Mouse (Mus musculus): ENCODE measurements around the gene Npepl1. TPM values are rescaled to one million over a fixed set of nuclear protein-coding genes. Genes with fewer than 3 reads are reported as not detected.

Npepl1 gene
- polyA plus RNA-seq, 1 experiment from 2014 or later = 18.5 TPM

DNA sequence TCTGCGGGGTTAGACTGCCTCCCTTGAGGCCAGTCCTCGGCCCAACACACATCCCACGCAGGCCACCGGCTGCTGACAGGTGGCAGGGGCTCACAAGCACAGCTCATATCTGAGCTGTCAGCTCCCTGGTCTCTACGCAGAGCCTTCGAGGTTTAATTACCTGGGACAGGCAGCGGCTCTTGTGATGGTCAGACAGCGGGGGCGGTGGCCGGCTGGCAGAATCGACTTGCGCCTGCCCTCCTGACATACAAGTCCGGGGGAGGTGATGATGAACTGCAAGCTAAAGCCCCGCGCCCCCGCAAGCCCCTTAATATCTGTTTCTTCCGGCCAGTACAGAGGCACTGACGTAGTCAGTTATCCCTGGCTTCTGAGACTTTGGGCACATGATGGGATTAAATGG is 2.8 kb downstream of the Npepl1 start:
- Histone ChIP-seq H3K9me3 (no peaks in the 10 kb centered on the region), H3K27ac (no peak overlapping the region), H3K9ac (replicated peaks) (no peak overlapping the region), H3K36me3 (peaks cover 13% of the 10 kb centered on the region; the same call in 1 of the 2 replicates), H3K4me1 (replicated peaks) (peaks cover 11% of the 10 kb centered on the region), H3K4me2 (replicated peaks) (no peak overlapping the region), H3K27me3 (no peaks in the 10 kb centered on the region), H3K4me3 (replicated peaks) (no peak overlapping the region)
- ATAC-seq = no peak
- WGBS = 90% methylated on average over 18 of the region's 18 CpGs

DNA sequence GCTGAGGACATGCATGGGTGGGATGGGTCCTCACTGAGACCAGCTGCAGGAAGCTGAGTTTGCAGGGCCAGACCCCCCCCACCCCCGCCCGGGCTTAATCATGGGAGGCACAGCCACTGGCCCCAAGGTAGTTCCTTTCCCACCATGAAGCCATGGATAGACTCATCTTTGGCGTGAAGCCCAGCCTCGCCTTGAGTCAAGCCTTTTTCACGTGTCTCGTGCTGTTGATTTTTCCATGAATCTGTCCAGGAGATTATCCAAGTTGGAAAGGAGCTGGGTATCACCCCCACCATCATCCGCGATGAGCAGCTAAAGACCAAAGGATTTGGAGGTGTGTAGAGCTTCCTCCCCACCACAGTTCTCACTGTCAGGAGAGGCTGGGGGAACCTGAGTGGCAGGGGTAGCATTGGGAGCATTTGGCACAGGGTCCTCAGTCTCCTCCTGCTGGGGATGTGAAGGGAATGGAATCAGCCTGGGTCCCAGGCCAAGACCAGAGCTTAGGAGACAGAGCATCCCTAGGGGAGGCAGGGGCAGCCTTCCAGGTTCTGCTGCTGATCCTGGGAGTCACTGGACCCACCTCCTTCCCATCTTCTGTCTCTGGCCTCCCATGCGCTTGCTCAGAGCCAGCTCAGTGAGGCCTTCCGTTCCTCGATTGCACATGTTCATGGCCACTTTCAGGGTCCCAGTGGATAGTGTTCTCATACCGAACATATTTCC is 4.2 kb downstream of the Npepl1 start:
- peaks cover 11% of the 10 kb centered on the region for H3K4me1 ChIP-seq (replicated peaks)
- H3K4me2 ChIP-seq (replicated peaks) = no peak overlapping the region
- H3K36me3 ChIP-seq = peaks cover 15% of the 10 kb centered on the region
- no peak overlapping the region for H3K9ac ChIP-seq (replicated peaks)
- H3K4me3 ChIP-seq (replicated peaks) = no peak overlapping the region
- no peak overlapping the region for H3K27ac ChIP-seq
- 95% methylated on average over 12 of the region's 12 CpGs for WGBS
- H3K9me3 ChIP-seq = no peaks in the 10 kb centered on the region
- no peaks in the 10 kb centered on the region for H3K27me3 ChIP-seq
- no peak for ATAC-seq

DNA sequence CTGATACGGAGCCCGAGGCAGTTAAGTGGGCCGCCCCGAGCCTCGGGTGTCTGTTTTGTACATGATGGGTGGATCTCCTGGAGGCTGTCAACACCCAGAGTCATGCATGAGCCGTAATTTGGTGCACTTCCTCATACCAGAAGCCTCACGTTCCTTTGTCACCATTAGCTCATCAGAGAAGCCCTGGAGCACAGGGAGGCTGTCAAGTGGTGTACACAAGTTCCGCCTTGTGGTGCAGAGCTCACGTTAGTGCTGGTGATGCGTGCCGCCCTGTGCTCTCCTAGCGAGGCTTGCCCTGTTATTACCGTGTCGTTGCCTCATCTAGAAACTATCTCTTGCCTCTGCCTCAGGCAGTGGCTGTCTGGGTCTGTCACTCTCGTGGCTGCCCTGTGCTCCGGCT is 6.8 kb downstream of the Npepl1 start:
- ATAC-seq = peak; percentile 46
- no peaks in the 10 kb centered on the region for H3K4me1 ChIP-seq (replicated peaks)
- H3K36me3 ChIP-seq = peaks cover 41% of the 10 kb centered on the region
- H3K9ac ChIP-seq (replicated peaks) = no peak overlapping the region
- no peaks in the 10 kb centered on the region for H3K9me3 ChIP-seq
- H3K4me3 ChIP-seq (replicated peaks) = no peak overlapping the region
- H3K27ac ChIP-seq = no peak overlapping the region
- no peaks in the 10 kb centered on the region for H3K27me3 ChIP-seq
- H3K4me2 ChIP-seq (replicated peaks) = no peak overlapping the region
- WGBS = 79% methylated on average over 16 of the region's 16 CpGs

DNA sequence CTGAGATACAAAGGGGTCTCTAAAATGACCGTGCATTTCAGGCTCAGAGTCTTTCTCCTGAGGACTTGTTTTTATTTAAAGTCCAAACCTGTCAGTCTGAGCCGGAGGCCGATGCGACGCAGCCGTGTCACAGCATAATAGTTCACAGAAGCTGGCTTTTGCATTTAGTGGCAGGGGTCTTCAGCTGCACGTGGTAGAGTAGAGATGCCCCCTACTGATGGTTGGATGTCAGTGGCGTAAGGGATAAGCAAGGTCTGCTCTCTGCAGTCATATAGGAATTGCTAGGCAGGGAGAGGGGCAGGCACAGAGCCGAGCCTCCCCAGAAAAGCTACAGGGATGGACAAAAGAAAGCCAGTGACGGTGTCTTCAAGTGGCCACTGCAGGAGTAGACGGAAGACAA is 8.0 kb downstream of the Npepl1 start:
- Histone ChIP-seq H3K4me1 (replicated peaks) (no peaks in the 10 kb centered on the region), H3K27ac (no peak overlapping the region), H3K9ac (replicated peaks) (no peak overlapping the region), H3K9me3 (no peaks in the 10 kb centered on the region), H3K4me3 (replicated peaks) (no peak overlapping the region), H3K27me3 (no peaks in the 10 kb centered on the region), H3K36me3 (peaks cover 51% of the 10 kb centered on the region), H3K4me2 (replicated peaks) (no peak overlapping the region)
- 52% methylated on average over 11 of the region's 11 CpGs for WGBS
- ATAC-seq = peak; percentile 46

DNA sequence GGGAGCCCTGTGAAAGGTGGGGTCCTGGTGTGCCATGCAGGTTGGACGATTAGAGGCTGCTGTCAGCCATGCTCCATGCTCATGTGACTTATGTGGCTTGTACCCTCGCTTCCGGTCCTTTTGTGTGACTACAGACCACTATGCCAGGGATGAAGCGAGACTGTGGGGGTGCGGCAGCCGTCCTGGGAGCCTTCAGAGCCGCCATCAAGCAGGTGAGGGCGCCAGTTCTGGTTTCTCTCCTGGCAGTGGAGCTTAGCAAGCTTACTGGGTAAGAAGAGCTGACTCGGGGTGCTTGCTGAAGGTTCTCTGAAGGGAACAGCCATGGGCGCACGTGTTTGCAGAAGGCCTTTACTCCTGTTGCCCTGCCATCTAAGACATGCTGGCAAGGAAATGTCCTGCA is 9.1 kb downstream of the Npepl1 start:
- H3K27ac ChIP-seq = no peak overlapping the region
- no peaks in the 10 kb centered on the region for H3K4me1 ChIP-seq (replicated peaks)
- peaks cover 60% of the 10 kb centered on the region for H3K36me3 ChIP-seq
- no peak overlapping the region for H3K4me2 ChIP-seq (replicated peaks)
- no peak overlapping the region for H3K9ac ChIP-seq (replicated peaks)
- WGBS = 92% methylated on average over 11 of the region's 11 CpGs
- H3K4me3 ChIP-seq (replicated peaks) = no peak overlapping the region
- no peaks in the 10 kb centered on the region for H3K27me3 ChIP-seq
- peaks cover 2% of the 10 kb centered on the region; the same call in 1 of the 2 replicates for H3K9me3 ChIP-seq
- no peak for ATAC-seq

DNA sequence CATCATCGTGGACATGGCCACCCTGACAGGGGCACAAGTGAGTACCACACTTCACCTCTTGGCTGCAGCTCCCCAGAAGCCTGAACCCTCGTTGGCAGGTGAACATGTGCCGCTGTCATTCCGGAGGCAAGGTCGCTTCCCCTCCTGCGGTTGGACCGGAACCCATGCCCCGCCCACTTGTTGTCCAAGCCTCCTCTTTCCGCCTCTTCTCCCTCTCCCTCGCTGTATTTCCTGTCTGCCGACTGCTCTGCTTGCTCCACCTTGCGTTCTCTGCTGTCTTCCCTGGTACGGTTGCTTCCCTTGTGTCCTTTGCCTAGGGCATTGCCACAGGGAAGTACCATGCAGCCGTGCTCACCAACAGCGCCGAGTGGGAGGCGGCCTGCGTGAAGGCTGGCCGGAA is 10.5 kb downstream of the Npepl1 start:
- no peaks in the 10 kb centered on the region for H3K4me1 ChIP-seq (replicated peaks)
- no peak overlapping the region for H3K27ac ChIP-seq
- ATAC-seq = no peak
- H3K4me3 ChIP-seq (replicated peaks) = no peak overlapping the region
- H3K9ac ChIP-seq (replicated peaks) = no peak overlapping the region
- H3K4me2 ChIP-seq (replicated peaks) = no peak overlapping the region
- 94% methylated on average over 19 of the region's 19 CpGs for WGBS
- no peaks in the 10 kb centered on the region for H3K27me3 ChIP-seq
- H3K9me3 ChIP-seq = peaks cover 13% of the 10 kb centered on the region
- peaks cover 65% of the 10 kb centered on the region for H3K36me3 ChIP-seq

DNA sequence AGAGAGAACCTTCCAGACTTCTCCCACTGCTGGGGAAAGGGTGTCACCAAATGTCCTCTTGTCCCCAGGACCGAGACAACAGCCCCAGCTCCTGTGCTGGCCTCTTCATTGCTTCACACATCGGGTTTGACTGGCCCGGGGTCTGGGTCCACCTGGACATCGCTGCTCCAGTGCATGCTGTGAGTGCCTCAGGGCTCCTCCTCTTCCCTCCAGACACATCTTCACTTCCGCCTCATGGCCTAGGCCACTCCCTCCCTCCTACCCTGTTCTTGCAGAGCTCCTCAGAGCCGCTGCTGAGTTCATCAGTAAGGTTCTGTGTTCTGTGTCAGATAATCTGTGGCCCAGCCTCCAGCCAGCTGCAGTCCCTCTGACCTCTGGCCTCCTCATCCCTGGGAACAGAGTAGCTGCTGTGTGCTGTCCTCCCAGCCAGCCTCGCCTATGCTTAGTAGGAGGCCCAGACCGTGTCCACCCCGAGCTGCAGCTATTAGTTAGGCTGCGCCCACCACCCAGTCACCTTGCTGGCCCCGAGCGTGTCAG is 11.3 kb downstream of the Npepl1 start:
- Histone ChIP-seq H3K4me1 (replicated peaks) (peaks cover 2% of the 10 kb centered on the region), H3K36me3 (peaks cover 61% of the 10 kb centered on the region), H3K27ac (no peak overlapping the region), H3K4me2 (replicated peaks) (no peak overlapping the region), H3K9ac (replicated peaks) (no peak overlapping the region), H3K4me3 (replicated peaks) (no peak overlapping the region), H3K27me3 (no peaks in the 10 kb centered on the region), H3K9me3 (peaks cover 13% of the 10 kb centered on the region)
- 82% methylated on average over 12 of the region's 12 CpGs for WGBS
- ATAC-seq = no peak

DNA sequence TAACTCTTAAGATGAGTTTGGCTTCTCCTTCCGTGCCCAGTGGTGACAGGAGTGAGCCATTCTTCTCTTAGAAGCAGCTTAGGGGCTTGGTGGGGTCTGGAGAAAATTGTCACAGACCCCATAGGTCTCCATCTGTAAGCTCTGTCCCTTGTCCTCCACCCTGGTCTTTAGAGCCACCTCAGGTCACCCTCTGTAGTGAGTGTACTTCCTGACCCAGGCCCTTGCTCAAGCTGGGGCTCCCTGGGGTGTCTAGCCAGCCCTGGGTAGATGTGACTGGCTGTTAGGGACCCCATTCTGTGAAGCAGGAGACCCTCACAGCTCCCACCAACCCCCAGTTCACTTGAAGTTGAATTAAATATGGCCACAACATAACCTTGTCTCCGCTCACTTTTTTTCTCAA is 12.2 kb downstream of the Npepl1 start:
- H3K4me2 ChIP-seq (replicated peaks) = no peak overlapping the region
- H3K4me1 ChIP-seq (replicated peaks) = peaks cover 10% of the 10 kb centered on the region
- H3K36me3 ChIP-seq = peaks cover 59% of the 10 kb centered on the region
- no peak overlapping the region for H3K9ac ChIP-seq (replicated peaks)
- H3K27ac ChIP-seq = no peak overlapping the region
- no peaks in the 10 kb centered on the region for H3K27me3 ChIP-seq
- no peak for ATAC-seq
- no peak overlapping the region for H3K4me3 ChIP-seq (replicated peaks)
- 86% methylated on average over 2 of the region's 2 CpGs for WGBS
- peaks cover 13% of the 10 kb centered on the region for H3K9me3 ChIP-seq

DNA sequence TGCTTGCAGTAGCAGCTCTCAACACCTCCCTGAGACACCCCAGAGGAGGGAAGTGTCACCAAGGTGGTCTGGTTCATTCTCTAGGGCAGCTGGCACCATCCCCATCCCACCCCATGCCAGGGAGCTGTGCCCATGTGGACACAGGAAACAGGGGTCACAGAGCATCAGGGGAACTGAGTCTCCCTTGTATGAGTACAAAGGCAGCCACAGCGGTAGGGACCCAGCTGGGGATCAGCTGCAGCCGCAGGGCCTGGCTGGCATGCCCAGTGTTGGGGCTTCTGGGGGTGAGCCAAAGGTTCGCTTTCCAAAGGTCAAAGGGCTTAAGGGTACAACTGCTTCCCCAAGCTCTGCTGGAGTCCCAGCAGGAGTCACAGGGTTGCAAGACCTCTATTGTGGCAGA is 13.6 kb downstream of the Npepl1 start:
- Histone ChIP-seq H3K4me2 (replicated peaks) (no peak overlapping the region), H3K27me3 (no peaks in the 10 kb centered on the region), H3K36me3 (peaks cover 59% of the 10 kb centered on the region), H3K4me1 (replicated peaks) (peaks cover 15% of the 10 kb centered on the region), H3K4me3 (replicated peaks) (no peak overlapping the region), H3K27ac (no peak overlapping the region), H3K9ac (replicated peaks) (no peak overlapping the region), H3K9me3 (peaks cover 13% of the 10 kb centered on the region)
- no peak for ATAC-seq
- WGBS = 73% methylated on average over 3 of the region's 3 CpGs

DNA sequence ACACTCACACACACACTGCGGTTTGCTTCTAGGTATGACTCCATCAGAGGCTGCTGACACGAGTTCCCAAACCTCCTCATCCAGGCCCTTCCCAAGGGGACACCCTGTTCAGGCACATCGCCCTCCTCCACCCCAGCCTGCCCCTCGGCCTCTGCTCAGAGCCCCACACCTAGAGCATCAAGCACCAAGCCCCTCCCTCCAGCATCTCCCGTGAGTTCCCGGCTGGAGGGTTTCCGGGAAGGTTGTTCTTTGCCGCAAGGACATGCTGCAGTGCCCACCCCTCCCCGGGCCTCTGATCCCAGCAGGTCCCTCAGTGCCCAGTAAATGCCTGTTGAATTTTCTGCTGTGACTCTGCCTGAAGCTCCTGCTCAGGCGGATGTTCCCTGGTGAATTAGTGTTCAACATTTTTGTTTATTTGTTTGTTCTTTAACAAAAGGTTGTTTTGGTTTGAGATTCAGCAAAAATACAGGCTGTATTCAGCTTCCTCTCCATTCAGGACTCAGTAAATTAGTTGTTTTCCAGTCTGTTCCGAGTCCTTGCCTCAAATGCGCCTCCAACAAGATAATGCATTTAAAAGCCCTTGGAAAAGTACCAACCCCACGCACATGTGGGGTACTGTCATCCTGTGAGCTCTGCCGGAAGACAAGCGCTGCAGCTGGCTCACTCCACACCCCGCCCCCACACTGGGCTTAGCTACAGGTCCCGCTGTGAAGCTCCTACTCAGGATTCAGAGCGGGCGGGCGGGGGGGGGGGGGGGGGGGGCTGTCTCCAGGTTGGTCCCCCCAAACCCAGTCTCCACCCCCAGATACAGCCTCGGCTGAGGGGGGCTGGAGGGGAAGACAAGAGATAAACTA is 16.6 kb downstream of the Npepl1 start:
- H3K4me3 ChIP-seq (replicated peaks) = 0 out of 2 replicates have a peak overlapping the region, but pooled peaks have one; percentile 7
- H3K27me3 ChIP-seq = no peaks in the 10 kb centered on the region
- peak overlapping the region; percentile 1 for H3K27ac ChIP-seq
- peak overlapping the region; percentile 42 for H3K4me2 ChIP-seq (replicated peaks)
- WGBS = 9% methylated on average over 18 of the region's 21 CpGs
- no peak overlapping the region for H3K9ac ChIP-seq (replicated peaks)
- peak; percentile 82 for ATAC-seq
- H3K4me1 ChIP-seq (replicated peaks) = peaks cover 15% of the 10 kb centered on the region
- H3K36me3 ChIP-seq = peaks cover 32% of the 10 kb centered on the region
- peaks cover 13% of the 10 kb centered on the region for H3K9me3 ChIP-seq

DNA sequence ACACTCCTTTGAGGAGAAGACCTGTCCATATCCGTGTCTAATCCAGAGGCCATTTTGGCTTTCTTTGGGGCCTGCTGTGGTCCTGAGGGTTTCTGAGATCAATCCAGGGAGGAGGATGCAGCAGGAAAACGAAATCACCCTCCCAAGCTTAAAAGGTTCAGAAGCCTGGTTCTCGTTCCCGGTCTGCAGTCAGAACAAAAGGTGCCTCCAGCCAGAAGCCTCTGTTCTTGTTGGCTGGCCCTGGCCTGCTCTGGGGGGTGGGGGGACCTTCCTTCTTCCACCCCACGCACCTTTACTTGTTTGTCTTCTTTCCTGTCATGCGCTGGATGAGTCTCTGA is 17.2 kb downstream of the Npepl1 start:
- Histone ChIP-seq H3K27me3 (no peaks in the 10 kb centered on the region), H3K4me2 (replicated peaks) (peak overlapping the region; percentile 42), H3K4me1 (replicated peaks) (peaks cover 15% of the 10 kb centered on the region), H3K36me3 (peaks cover 26% of the 10 kb centered on the region), H3K4me3 (replicated peaks) (0 out of 2 replicates have a peak overlapping the region, but pooled peaks have one; percentile 7), H3K27ac (peak overlapping the region; percentile 1; the same call in 1 of the 2 replicates), H3K9me3 (peaks cover 13% of the 10 kb centered on the region), H3K9ac (replicated peaks) (no peak overlapping the region)
- 15% methylated on average over 6 of the region's 6 CpGs for WGBS
- peak; percentile 50 for ATAC-seq

DNA sequence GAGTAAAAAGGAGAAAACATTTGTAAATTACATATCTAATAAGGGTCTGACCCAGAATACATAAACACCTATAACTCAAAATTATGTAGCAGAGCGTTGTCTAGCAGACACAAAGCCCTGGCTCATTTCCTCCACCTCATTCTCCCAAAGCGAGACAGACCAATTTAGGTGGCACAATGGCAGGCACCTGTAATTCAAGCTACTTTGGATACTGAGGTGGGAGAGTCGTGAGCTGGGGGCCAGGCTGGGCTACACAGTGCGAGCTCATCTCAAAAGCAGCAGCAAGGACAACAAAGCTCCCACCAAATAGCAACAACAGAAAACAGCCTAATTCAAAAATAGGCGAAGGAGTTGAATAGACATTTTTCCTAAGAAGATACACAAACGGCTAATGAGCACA is 18.8 kb downstream of the Npepl1 start:
- ATAC-seq = no peak
- H3K4me3 ChIP-seq (replicated peaks) = no peak overlapping the region
- peaks cover 13% of the 10 kb centered on the region for H3K9me3 ChIP-seq
- H3K27me3 ChIP-seq = no peaks in the 10 kb centered on the region
- no peak overlapping the region for H3K9ac ChIP-seq (replicated peaks)
- H3K4me2 ChIP-seq (replicated peaks) = no peak overlapping the region
- peaks cover 13% of the 10 kb centered on the region for H3K36me3 ChIP-seq
- peaks cover 15% of the 10 kb centered on the region for H3K4me1 ChIP-seq (replicated peaks)
- 88% methylated on average over 6 of the region's 6 CpGs for WGBS
- H3K27ac ChIP-seq = no peak overlapping the region
